Mouse (Mus musculus) spleen, embryonic (tissue): Measurements from ENCODE around the gene Tcp11.

ENCODE experiments used
- CTCF ChIA-PET: fragments of 350-600 bp; sonication (Branson Sonifier 250); formaldehyde crosslinking; loops from one replicate; lab custom pipeline; 2022; lab: Charles Lee

Tcp11 gene

DNA sequence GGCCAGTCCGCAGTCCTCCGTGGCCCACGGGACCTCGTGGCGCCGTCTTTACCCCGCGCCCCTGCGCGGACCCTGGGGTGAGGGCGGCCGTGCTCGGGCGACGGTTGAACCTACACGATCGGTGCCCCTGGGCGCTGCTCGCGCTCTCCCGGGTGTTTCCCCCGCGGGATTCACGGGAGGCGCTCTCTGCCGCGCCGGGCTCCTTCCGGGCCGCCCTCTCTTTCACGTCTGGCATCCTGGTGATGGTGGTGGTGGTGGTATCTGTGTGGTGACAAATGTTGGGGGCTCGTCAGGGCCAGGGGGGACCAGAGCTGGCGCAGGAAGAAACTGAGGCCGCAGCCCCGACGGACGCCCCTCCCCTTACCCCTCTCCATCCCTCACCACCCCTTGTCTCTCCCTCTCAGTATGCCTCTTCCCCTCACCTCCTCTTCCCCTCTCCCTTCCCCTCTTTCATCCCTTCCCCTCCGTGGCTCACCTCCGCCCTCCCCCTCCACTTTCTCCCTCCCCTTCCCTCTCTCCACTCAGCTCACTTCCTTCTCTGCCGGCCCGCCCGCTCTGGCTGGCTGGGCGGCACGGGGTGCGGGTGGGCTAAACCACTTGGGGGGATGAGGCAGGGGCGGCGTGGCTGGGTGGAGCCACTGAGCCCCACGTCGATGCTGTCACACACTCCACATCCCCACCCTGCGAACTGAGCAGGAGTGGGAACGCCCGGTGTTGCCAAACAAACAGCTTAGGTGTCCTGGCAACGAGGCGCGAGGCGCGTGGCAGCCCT, at the start of gene Tcp11:
Gene Tcp11, minus strand, starts transcription at position 595 of the 772 bp plus-strand sequence.
- CTCF ChIA-PET: no interaction called here

GRCm38 (mm10) chr17:28129796-28130195, 49.4 kb upstream of the Tcp11 start:
- CTCF ChIA-PET: no interaction called here

GRCm38 (mm10) chr17:28124368-28124767, 43.9 kb upstream of the Tcp11 start:
- CTCF ChIA-PET: interaction anchor here (0.6 kb wide), 1 partner anchor 102 kb away, joined by 4 read pairs; no protein-coding TSS in a partner anchor

GRCm38 (mm10) chr17:28123627-28124026, 43.2 kb upstream of the Tcp11 start:
- CTCF ChIA-PET: interaction anchor here (0.6 kb wide), 1 partner anchor 103 kb away, joined by 4 read pairs; no protein-coding TSS in a partner anchor

- CTCF ChIA-PET: no interaction called here
These were observed 42.5 kb upstream of the Tcp11 start for GRCm38 (mm10) chr17:28122949-28123348.

DNA sequence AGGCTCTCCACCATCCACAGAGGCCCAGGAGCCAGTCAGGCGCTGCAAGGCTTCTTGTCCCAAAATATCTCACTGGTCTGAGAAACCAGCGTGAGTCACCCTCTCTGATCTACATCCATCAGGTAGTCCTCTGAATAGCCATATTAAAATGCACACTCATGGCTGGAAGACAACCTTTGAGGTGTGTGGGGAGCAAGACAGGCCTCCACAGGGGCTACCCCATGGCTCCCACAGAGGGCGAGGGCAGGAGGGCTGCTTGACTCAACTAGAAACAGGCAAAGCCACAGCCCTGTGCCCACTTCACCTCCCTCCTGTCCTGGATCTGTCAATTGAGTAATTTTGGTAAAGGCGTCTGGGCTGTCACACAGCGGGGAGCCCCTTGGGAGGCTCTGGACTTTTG, 40.0 kb upstream of the Tcp11 start:
- CTCF ChIA-PET: interaction anchor here (0.6 kb wide), 1 partner anchor 14 kb away, joined by 3 read pairs; no protein-coding TSS in a partner anchor

DNA sequence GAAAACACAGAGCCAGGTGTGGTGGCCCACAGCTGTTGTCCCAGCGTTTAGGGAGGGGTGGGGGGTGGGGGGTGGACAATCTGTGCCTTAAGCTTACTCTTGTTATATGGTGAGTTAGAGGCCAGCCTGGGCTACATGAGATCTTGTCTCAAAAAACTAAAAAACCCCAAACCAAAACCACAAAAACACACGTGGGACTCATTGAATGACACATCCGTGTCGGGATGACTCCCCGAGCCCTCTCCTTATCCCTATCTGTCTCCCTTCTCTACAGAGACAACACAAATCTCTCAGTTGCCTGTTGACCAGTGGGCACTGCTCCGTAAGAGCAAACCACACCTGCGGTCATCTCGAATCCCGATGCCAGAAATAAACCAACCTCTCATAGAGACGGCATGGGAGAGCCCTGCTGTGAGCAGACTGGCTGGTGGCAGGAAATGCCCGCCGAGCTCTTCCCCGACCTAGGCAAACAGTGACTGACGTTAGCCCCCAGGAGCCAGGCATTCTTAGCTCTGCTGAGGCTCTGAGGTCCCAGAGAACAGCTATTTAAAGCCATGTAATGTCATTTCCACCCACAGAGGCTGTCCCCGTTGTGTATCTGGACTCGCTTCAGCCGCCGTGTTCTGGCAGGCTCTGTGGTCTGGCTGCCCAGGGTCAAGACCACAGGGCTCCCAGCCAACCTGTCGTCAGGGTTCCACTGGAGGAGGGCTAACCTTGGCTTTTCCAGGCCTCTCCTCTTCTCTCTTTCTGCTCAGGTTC, 37.2 kb upstream of the Tcp11 start:
- CTCF ChIA-PET: interaction anchor here (0.6 kb wide), 1 partner anchor 41 kb away, joined by 3 read pairs; no protein-coding TSS in a partner anchor

DNA sequence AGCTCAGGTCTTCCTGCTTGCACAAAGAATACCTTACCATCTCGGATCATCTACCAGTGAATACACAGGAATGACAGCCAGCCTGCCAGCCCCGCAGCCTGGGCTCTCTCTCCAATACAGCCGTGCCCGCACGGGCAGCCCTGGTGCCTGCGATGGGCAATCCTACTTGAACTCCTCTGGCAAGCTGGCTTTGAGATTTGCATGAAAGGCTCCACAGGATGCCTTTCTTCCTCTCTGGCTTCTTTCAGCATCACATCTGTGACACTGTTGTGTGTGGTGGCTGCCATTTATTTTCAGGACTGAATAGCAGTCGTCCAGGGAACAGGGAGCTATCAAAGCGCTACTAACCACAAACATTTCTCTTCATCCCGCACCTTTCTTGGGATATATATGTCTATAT, 35.9 kb upstream of the Tcp11 start:
- CTCF ChIA-PET: no interaction called here

- CTCF ChIA-PET: no interaction called here
These were observed 31.8 kb upstream of the Tcp11 start for GRCm38 (mm10) chr17:28112266-28112665.

- CTCF ChIA-PET: no interaction called here
These were observed 26.8 kb upstream of the Tcp11 start for GRCm38 (mm10) chr17:28107275-28107674.

DNA sequence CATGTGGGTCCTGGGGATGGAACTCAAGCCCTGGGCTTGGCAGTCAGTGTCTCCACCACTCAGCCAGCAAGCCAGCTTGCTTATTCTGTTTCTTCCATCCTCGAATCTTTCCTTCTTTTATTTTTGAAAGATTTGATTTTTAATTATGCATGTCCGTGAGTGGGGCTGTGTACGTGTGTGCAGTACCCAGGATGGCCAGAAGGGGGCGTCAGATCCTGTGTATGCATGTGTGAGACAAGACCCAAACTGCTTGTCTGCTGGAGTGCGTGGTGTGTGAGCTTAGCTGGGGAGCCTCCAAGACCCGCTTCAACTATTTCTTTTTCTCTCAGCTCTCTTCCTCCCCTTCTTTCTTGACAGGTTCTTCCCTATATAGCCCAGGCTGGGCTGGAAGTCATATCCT, 25.9 kb upstream of the Tcp11 start:
- CTCF ChIA-PET: interaction anchor here (0.5 kb wide), 2 partner anchors 14 to 19 kb away, joined by 3 to 5 read pairs; no protein-coding TSS in a partner anchor

DNA sequence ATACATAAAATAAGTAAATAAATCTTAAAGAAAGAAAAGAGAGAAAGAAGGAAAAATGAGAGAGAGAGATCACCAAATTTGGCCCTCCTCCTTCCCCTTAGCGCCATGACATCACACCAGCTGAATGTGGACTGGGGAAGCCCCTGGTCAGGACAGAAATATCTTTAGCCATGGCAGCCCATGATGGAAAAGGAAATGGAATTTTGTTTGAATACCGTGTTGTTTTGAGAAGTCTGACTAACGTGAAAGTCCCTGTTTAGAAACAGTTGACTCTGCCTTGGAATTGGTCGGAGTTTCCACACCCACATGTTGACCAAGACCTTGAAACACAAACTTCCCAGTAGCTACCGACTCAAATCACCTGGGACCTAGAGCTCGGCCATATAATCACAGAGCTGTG, 24.0 kb upstream of the Tcp11 start:
- CTCF ChIA-PET: no interaction called here

DNA sequence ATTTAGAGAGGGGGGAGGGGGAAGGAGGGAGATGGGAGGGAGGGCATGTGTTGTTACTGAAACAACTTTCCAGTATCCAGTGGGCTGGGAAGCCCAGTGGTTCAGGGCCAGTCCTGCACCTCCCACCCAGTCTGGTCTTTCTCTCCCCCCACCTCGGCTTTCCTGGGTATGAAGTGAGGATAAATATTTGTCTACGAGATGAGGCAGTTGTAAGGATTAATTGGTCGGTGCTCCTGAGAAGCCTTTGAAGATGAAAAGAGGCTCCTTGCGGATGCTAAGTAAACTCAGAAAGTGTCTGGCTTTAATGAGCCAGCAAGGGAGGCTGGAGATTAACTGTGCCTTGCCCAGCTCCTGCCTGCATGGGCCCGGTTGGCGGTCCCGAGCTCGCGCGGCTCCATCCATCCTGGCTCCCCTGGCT, 21.5 kb upstream of the Tcp11 start:
- CTCF ChIA-PET: no interaction called here

DNA sequence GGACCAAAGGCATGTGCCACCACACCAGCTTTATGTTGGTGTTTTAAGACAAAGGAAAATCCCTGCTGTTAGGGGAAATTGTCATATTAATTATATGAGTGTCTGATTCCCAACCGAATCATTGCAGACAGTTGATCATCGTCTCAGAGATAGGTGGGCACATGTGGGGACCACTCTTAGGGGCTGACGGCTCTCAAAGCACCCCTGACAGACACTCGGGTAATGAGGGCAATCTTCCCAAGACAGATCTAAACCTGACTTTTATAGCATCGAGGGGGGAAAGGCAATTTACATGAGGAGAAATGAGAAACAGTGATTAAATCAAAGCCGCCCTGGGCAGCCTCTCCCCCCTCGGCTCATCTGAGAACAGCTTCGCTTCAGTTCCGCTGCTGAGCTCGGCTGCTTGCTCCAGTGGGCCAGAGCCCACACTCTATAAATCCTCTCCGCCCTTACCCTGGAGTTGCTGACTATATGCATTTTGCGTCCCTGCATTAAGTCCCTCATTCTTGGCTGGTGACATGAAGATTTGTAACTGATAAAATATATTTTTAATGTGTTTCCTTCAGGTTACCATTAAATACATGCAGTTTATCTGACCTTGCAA, 20.9 kb upstream of the Tcp11 start:
- CTCF ChIA-PET: no interaction called here

- CTCF ChIA-PET: no interaction called here
These were observed 20.2 kb upstream of the Tcp11 start for GRCm38 (mm10) chr17:28100669-28101068.

DNA sequence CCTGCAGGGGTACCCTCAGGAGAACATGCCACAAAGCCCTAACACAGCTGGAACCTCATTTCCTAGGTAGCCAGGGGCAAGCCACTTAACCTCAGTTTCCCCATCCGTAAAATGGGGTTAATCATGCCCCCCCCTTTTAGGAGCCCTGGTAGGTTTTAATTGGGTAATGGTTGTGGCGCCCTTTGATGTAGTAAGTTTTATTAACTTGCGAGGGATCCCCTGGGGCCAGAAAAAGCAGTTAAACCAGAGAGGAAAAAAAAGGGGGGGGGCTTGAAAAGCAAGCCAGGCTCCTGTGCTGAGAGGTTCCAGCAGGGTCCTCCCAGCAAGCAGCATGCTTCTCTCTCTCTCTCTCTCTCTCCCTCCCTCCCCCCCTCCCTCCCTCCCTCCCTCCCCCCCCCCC, 18.6 kb upstream of the Tcp11 start:
- CTCF ChIA-PET: no interaction called here

- CTCF ChIA-PET: no interaction called here
These were observed 16.9 kb upstream of the Tcp11 start for GRCm38 (mm10) chr17:28097308-28097707.

DNA sequence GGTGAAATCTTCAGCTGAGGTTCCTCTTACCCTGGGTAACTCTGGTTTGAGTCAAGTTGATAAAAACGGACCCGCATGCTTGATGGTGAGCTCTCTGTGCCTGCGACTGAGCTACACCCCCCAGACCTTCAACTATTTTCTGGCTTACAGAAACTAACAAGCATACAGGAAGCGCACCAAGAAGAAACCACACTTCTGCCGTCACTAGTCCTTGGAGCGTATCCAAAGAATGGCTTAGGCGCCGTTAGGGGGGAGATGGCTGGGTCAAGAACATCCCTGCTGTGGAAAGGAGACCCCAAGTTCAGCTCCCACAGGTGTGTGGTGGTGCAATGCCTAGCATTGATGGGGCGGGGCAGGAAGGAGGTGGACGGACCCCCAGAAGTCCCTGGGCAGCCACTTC, 16.0 kb upstream of the Tcp11 start:
- CTCF ChIA-PET: no interaction called here

- CTCF ChIA-PET: no interaction called here
These were observed 13.4 kb upstream of the Tcp11 start for GRCm38 (mm10) chr17:28093837-28094236.

DNA sequence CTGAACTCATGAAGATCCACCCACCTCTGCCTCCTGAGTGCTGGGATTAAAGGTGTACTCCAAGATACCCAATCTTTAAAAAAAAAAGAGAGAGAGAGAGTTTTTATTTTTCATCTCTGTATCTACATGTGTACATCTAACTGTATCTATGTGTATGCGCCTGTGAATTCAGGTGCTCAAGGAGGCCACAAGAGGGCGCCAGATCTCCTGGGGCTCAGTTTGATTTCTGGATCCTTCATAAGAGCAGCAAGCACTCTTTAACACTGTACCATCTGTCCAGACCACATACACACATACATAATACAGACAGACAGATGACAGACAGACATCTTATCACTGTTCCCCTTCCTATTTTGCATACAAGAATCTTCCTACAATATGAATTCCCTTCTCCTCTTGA, 11.9 kb upstream of the Tcp11 start:
- CTCF ChIA-PET: no interaction called here

DNA sequence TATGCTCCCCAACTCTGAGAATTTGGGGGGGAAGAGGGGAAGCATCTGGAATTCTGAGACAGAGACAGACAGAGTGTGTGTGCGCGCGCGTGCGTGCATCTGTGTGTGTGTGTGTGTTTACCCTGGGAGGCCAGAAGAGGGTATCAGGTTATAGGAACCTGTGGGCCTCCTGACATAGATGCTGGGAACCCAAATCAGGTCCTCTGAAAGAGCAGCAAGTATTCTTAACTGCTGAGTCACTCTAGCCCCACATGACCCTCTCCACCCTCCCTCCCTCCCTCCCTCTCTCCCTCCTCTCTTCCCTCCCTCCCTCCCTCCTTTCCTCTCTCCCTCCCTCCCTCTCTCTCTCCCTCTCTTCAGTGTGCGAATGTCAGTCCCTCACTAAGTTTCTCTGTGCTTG, 8.3 kb upstream of the Tcp11 start:
- CTCF ChIA-PET: no interaction called here

DNA sequence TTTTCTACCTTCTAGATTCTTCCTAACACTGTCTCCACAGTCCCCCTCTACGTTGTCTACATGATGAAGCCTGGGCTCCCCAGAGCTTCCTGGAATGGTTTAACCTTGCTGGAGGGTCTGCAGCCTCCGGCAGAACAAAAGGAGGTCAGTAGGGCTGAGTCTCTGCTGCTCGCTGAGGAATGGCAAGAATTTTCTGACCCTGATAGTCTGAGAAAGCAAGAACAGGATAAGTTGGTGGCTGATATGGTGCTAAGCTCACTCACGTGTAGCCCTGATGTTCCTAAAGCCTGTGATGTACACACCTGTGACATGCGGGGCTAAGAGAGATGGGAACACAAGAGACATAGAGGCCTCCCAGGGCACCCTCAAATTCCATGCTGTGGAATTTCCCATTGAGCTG, 7.0 kb upstream of the Tcp11 start:
- CTCF ChIA-PET: interaction anchor here (0.6 to 0.7 kb wide), 2 partner anchors 19 to 97 kb away, joined by 3 to 5 read pairs; no protein-coding TSS in a partner anchor
